Mouse (Mus musculus): ENCODE results near the gene Olfr224. TPM values are rescaled to one million over a fixed set of nuclear protein-coding genes. Genes with fewer than 3 reads are reported as not detected.

The Olfr224 gene
- polyA plus RNA-seq (2015; fragmentation: Nextera tagmentation; extraction: Ambion mirVana) = not detected in 2 replicates

- H3K36me3 ChIP-seq = no peaks in the 10 kb centered on the region
- H3K27ac ChIP-seq (replicated peaks) = no peak within 1 kb of the TSS
- H3K4me2 ChIP-seq = no peak within 1 kb of the TSS
- H3K9me3 ChIP-seq = no peaks in the 10 kb centered on the region
- H3K4me1 ChIP-seq (replicated peaks) = no peaks in the 10 kb centered on the region
- no peak within 1 kb of the TSS for H3K9ac ChIP-seq
- no peaks in the 10 kb centered on the region for H3K27me3 ChIP-seq
- ATAC-seq (ENCODE audit: low FRiP score, low read depth) = no peak
- WGBS = 74% methylated on average over 5 of the region's 5 CpGs
- no peak within 1 kb of the TSS for H3K4me3 ChIP-seq
Observed at GRCm38 (mm10) chr11:58570405-58570804, at the start of gene Olfr224. Gene Olfr224 (minus strand): TSS chr11:58570553.

- Histone ChIP-seq H3K4me3 (no peak overlapping the region), H3K36me3 (no peaks in the 10 kb centered on the region), H3K9me3 (no peaks in the 10 kb centered on the region), H3K4me2 (no peak overlapping the region), H3K27ac (replicated peaks) (no peak overlapping the region), H3K4me1 (replicated peaks) (no peaks in the 10 kb centered on the region), H3K9ac (no peak overlapping the region), H3K27me3 (no peaks in the 10 kb centered on the region)
- ATAC-seq (ENCODE audit: low FRiP score, low read depth) = no peak
- WGBS = 51% methylated on average over 6 of the region's 6 CpGs
Observed at GRCm38 (mm10) chr11:58618793-58619192, 48.4 kb upstream of the Olfr224 start.

DNA sequence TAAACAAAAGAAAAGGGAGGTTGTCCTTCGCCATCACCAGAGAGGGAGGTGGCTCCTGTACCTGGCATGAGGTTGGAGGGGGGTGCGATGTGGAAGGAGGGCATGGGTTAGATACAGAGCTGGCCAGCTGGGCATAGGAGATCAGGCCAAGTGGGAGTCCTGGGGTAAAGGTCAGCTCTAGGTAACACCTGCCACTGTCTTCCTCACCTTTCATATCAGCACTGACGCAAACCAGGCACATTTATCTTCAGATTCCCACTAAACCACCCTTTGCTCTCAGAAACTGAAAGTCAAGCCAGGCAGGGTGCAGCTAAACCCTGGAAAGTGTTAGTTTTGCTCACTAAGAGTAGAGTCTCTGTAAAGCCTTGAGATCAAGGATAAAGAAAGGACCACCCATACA, 48.0 kb upstream of the Olfr224 start:
- ATAC-seq (ENCODE audit: low FRiP score, low read depth) = no peak
- WGBS = 67% methylated on average over 3 of the region's 3 CpGs
- Histone ChIP-seq H3K36me3 (no peaks in the 10 kb centered on the region), H3K27ac (replicated peaks) (no peak overlapping the region), H3K27me3 (no peaks in the 10 kb centered on the region), H3K9me3 (no peaks in the 10 kb centered on the region), H3K9ac (no peak overlapping the region), H3K4me2 (no peak overlapping the region), H3K4me1 (replicated peaks) (no peaks in the 10 kb centered on the region), H3K4me3 (no peak overlapping the region)

DNA sequence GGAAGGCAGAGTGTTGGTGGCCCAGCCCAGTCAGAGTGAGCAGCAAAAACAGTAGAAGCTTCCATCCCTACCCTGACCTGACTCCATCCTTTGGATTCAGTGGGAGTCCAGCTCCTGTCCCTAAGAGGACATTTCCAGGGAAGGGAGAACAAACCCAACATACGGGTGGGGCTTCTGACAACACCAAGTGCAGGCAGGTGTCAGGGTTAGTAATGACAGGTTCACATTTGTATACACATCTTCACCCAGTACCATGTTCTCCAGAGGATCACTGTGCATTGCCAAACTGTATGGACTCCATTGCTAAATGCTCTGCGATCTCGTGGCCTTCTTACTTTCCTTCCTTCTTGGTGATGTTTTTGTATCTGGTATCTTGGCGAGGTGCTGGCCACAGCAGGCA, 45.6 kb upstream of the Olfr224 start, which contains the start of gene 2210407C18Rik:
2210407C18Rik (minus strand) TSS at position 101 of the 400 bp plus-strand sequence.
- H3K36me3 ChIP-seq = no peaks in the 10 kb centered on the region
- WGBS = 89% methylated on average over 4 of the region's 4 CpGs
- no peaks in the 10 kb centered on the region for H3K9me3 ChIP-seq
- no peak within 1 kb of the TSS for H3K4me2 ChIP-seq
- H3K27ac ChIP-seq (replicated peaks) = no peak within 1 kb of the TSS
- no peaks in the 10 kb centered on the region for H3K4me1 ChIP-seq (replicated peaks)
- no peak within 1 kb of the TSS for H3K4me3 ChIP-seq
- H3K9ac ChIP-seq = no peak within 1 kb of the TSS
- no peak for ATAC-seq (ENCODE audit: low FRiP score, low read depth)
- no peaks in the 10 kb centered on the region for H3K27me3 ChIP-seq

- no peak overlapping the region for H3K27ac ChIP-seq (replicated peaks)
- H3K4me3 ChIP-seq = no peak overlapping the region
- H3K36me3 ChIP-seq = no peaks in the 10 kb centered on the region
- H3K9ac ChIP-seq = no peak overlapping the region
- H3K4me2 ChIP-seq = no peak overlapping the region
- H3K4me1 ChIP-seq (replicated peaks) = no peaks in the 10 kb centered on the region
- no peaks in the 10 kb centered on the region for H3K27me3 ChIP-seq
- no peaks in the 10 kb centered on the region for H3K9me3 ChIP-seq
- no peak for ATAC-seq (ENCODE audit: low FRiP score, low read depth)
Observed at GRCm38 (mm10) chr11:58614526-58614925, 44.2 kb upstream of the Olfr224 start.

DNA sequence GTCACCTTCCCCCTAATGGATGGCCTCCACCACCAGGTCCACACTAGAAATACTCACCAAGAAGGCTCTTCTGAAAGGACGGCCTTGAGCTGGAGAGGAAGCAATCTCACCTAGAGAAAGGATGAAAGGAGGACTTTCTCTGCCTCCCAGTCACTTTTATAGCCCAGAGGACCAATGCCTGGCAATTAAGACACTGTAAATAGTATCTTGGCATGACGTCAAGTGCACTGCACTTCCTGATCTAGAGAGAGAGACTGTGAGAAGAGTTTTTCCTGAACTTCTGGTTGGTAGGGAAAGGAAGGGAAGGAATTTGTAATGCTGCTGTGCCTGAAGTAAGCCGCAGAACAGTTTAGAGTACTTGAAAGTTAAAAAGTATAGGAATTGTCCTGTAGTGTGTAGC, 43.0 kb upstream of the Olfr224 start:
- whole genome bisulfite sequencing = 80% methylated on average over 3 of the region's 3 CpGs
- no peak overlapping the region for H3K4me2 ChIP-seq
- H3K27ac ChIP-seq (replicated peaks) = no peak overlapping the region
- no peaks in the 10 kb centered on the region for H3K9me3 ChIP-seq
- H3K4me3 ChIP-seq = no peak overlapping the region
- no peaks in the 10 kb centered on the region for H3K36me3 ChIP-seq
- H3K9ac ChIP-seq = no peak overlapping the region
- H3K4me1 ChIP-seq (replicated peaks) = no peaks in the 10 kb centered on the region
- H3K27me3 ChIP-seq = no peaks in the 10 kb centered on the region
- no peak for ATAC-seq (ENCODE audit: low FRiP score, low read depth)

DNA sequence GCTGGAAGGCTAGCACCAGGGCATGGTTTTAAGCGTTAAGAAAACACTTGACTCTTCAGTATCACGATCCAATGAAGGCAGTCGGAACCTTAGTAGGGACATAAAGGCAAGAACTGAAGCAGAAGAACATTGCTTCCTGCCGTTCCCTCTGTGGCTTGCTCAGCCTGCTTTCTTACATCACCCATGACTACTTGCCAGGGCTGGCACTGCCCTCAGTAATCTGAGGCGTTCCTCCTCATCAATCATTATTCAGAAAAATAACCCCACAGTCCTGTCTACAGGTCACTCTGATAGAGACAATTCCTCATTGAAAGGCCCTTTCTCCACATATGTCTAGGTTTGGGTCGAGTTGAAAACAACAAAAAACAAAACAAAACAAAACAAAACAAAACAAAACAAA, 36.7 kb upstream of the Olfr224 start:
- no peaks in the 10 kb centered on the region for H3K27me3 ChIP-seq
- H3K9me3 ChIP-seq = no peaks in the 10 kb centered on the region
- no peak overlapping the region for H3K4me3 ChIP-seq
- no peaks in the 10 kb centered on the region for H3K4me1 ChIP-seq (replicated peaks)
- H3K9ac ChIP-seq = no peak overlapping the region
- WGBS = 77% methylated on average over 6 of the region's 6 CpGs
- no peak overlapping the region for H3K4me2 ChIP-seq
- H3K27ac ChIP-seq (replicated peaks) = no peak overlapping the region
- no peaks in the 10 kb centered on the region for H3K36me3 ChIP-seq
- ATAC-seq (ENCODE audit: low FRiP score, low read depth) = no peak

- Histone ChIP-seq H3K36me3 (no peaks in the 10 kb centered on the region), H3K27me3 (no peaks in the 10 kb centered on the region), H3K4me2 (no peak overlapping the region), H3K9ac (no peak overlapping the region), H3K4me1 (replicated peaks) (no peaks in the 10 kb centered on the region), H3K27ac (replicated peaks) (no peak overlapping the region), H3K9me3 (no peaks in the 10 kb centered on the region), H3K4me3 (no peak overlapping the region)
- 90% methylated on average over 12 of the region's 12 CpGs for whole genome bisulfite sequencing
- ATAC-seq (ENCODE audit: low FRiP score, low read depth) = no peak
Observed at GRCm38 (mm10) chr11:58606177-58606919, 36.0 kb upstream of the Olfr224 start.

DNA sequence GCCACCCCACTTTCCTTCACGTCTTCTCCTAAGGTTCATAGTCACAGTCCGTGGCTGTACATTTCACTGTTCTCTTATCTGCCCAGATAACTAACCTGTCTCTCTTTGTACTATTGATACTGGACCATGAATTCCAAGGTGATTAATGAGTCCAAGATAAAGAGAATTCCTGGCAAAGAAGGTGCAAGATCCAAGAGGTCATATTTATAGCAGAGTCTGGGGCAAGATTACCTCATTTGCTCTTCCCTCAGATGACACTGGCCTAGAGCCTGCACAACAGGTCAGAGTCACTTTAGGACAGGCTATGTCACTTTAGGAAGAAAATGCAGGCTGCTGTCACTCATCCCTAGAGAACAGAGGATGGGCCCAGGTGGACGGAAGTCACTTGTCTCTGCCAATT, 34.9 kb upstream of the Olfr224 start:
- 87% methylated on average over 3 of the region's 3 CpGs for WGBS
- Histone ChIP-seq H3K9me3 (no peaks in the 10 kb centered on the region), H3K4me1 (replicated peaks) (no peaks in the 10 kb centered on the region), H3K4me3 (no peak overlapping the region), H3K9ac (no peak overlapping the region), H3K27ac (replicated peaks) (no peak overlapping the region), H3K27me3 (no peaks in the 10 kb centered on the region), H3K4me2 (no peak overlapping the region), H3K36me3 (no peaks in the 10 kb centered on the region)
- ATAC-seq (ENCODE audit: low FRiP score, low read depth) = no peak

GRCm38 (mm10) chr11:58604688-58605087, 34.3 kb upstream of the Olfr224 start:
- Histone ChIP-seq H3K36me3 (no peaks in the 10 kb centered on the region), H3K4me3 (no peak overlapping the region), H3K27me3 (no peaks in the 10 kb centered on the region), H3K9me3 (no peaks in the 10 kb centered on the region), H3K9ac (no peak overlapping the region), H3K27ac (replicated peaks) (no peak overlapping the region), H3K4me2 (no peak overlapping the region), H3K4me1 (replicated peaks) (no peaks in the 10 kb centered on the region)
- ATAC-seq (ENCODE audit: low FRiP score, low read depth) = no peak
- WGBS = 67% methylated on average over 2 of the region's 2 CpGs

DNA sequence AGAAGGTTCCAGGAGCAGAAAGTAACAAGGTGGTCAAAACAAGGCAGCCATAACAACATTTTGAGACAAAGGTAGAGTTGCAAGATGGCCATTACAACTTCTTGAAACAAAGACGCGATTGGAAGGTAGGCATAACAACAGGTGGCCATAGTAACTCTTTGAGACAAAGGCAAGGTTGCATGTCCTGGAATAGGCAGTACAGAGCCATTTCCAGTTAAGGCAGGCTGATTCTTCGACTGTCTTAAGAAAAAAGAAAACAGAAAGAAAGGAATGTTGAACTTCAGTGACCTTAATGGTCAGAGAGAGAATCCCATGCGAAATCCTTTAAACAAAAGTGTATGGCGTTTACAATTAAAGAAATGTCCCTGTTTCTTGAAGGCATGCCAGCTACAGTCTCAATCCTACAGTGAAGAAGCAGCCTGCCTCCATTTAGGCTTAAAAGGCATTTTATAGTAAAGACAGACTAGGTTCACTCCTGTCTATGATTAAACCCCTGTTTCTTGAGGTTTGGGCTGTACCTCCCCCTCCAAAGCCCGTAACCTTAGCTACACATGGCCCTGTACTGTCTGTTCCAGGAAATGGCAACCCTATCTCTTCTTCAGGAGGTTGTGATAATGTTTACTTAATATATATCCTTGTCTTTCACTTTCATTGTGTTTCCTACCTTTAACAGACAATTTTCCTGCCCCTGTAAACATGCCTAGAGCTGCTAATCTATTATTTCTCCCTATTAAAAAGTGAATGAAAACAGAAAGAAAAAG, 32.6 kb upstream of the Olfr224 start:
- Histone ChIP-seq H3K4me3 (no peak overlapping the region), H3K4me2 (no peak overlapping the region), H3K9ac (no peak overlapping the region), H3K27me3 (no peaks in the 10 kb centered on the region), H3K27ac (replicated peaks) (no peak overlapping the region), H3K4me1 (replicated peaks) (no peaks in the 10 kb centered on the region), H3K9me3 (no peaks in the 10 kb centered on the region), H3K36me3 (no peaks in the 10 kb centered on the region)
- no peak for ATAC-seq (ENCODE audit: low FRiP score, low read depth)
- WGBS = 81% methylated on average over 6 of the region's 6 CpGs

GRCm38 (mm10) chr11:58602062-58602461, 31.7 kb upstream of the Olfr224 start:
- Histone ChIP-seq H3K4me2 (no peak overlapping the region), H3K27me3 (no peaks in the 10 kb centered on the region), H3K4me3 (no peak overlapping the region), H3K9me3 (no peaks in the 10 kb centered on the region), H3K4me1 (replicated peaks) (no peaks in the 10 kb centered on the region), H3K27ac (replicated peaks) (no peak overlapping the region), H3K36me3 (no peaks in the 10 kb centered on the region), H3K9ac (no peak overlapping the region)
- no peak for ATAC-seq (ENCODE audit: low FRiP score, low read depth)
